Mouse (Mus musculus) brain, embryonic 14.5 days (tissue): ENCODE measurements around the gene Tssk3.

Source experiments
- CTCF ChIP-seq: fragments of 200-500 bp; IDR thresholded peaks from 2 replicates; pipeline ENCODE4 v1.5.1; 2012; ENCODE audit warnings: inconsistent platforms, mild to moderate bottlenecking, moderate library complexity, borderline replicate concordance; ENCODE audit not compliant: insufficient read depth, insufficient read length; ENCODE audit errors: extremely low read depth
- POLR2A ChIP-seq: fragments of 200-500 bp; IDR thresholded peaks from 2 replicates; pipeline ENCODE4 v1.6.1; 2012; ENCODE audit warnings: mild to moderate bottlenecking, inconsistent platforms, borderline replicate concordance; ENCODE audit not compliant: poor library complexity, insufficient read depth, insufficient read length, severe bottlenecking; ENCODE audit errors: extremely low read depth

- TF ChIP-seq CTCF (no peak), POLR2A (no peak)
These were observed 5.8 kb upstream of the Tssk3 start for GRCm38 (mm10) chr4:129496631-129497030.
